Mouse (Mus musculus) heart, embryonic 16.5 days (tissue): ENCODE results near the gene Def8. TPM values are rescaled to one million over a fixed set of nuclear protein-coding genes. Genes with fewer than 3 reads are reported as not detected.
"Not testable (repeated sequence)": the region's sequence is repeated elsewhere in the genome, so short reads cannot be mapped to it uniquely, and the experiment has no call there.

Source experiments
- ATAC-seq: fragments of 200-750 bp; cut with Nextera tagmentation; replicated peaks from 2 replicates; pipeline ENCODE4 v1.8.0; 2017; ENCODE audit warnings: moderate number of reproducible peaks; ENCODE audit not compliant: insufficient read depth, low FRiP score; ENCODE audit errors: extremely low read depth
- H3K27ac ChIP-seq: fragments of 300-500 bp; sonication (generic); 2 replicates; pipeline ENCODE4 v1.5.1; 2014; ENCODE audit warnings: mild to moderate bottlenecking, low read length, control low read depth, moderate library complexity
- H3K27me3 ChIP-seq: fragments of 300-500 bp; sonication (generic); 2 replicates; pipeline ENCODE4 v1.6.1; 2014; ENCODE audit warnings: low read length, mixed read lengths; ENCODE audit not compliant: control insufficient read depth, insufficient read depth
- H3K36me3 ChIP-seq: fragments of 300-500 bp; sonication (generic); 2 replicates; pipeline ENCODE4 v1.6.1; 2014; ENCODE audit not compliant: control insufficient read depth, insufficient read depth
- H3K4me1 ChIP-seq: fragments of 300-500 bp; sonication (generic); 2 replicates; pipeline ENCODE4 v1.6.1; 2014; ENCODE audit warnings: low read length, mixed read lengths; ENCODE audit not compliant: control insufficient read depth, insufficient read depth
- H3K4me2 ChIP-seq: fragments of 300-500 bp; sonication (generic); 2 replicates; pipeline ENCODE4 v1.6.1; 2014; ENCODE audit warnings: low read depth, mild to moderate bottlenecking, control low read depth, low read length
- H3K4me3 ChIP-seq: fragments of 300-500 bp; sonication (generic); 2 replicates; pipeline ENCODE4 v1.5.1; 2014; ENCODE audit warnings: mild to moderate bottlenecking, control low read depth, low read length
- H3K9ac ChIP-seq: fragments of 300-500 bp; sonication (generic); 2 replicates; pipeline ENCODE4 v1.6.1; 2014; ENCODE audit warnings: low read length, control low read depth
- H3K9me3 ChIP-seq: fragments of 300-500 bp; sonication (generic); replicated peaks from 2 replicates; pipeline ENCODE4 v1.6.1; 2016; ENCODE audit warnings: low read length; ENCODE audit not compliant: control insufficient read depth
- WGBS: fragments of 180-500 bp; shearing (Covaris S2); extraction: QIAGEN DNeasy Blood & Tissue Kit; methylation state at CpG from one replicate; pipeline ENCODE4 v1.1.7; 2014; 5-methylcytosine and 5-hydroxymethylcytosine counted together
- polyA plus RNA-seq: library from polyadenylated mRNA; unstranded; fragments of >200 nt; fragmentation: Nextera tagmentation; extraction: Ambion mirVana; gene quantifications from 2 replicates; pipeline ENCODE4 v1.2.1, GENCODE M21; 2015

Gene Def8
- polyA plus RNA-seq, 1 experiment from 2014 or later, result 31.3 TPM

DNA sequence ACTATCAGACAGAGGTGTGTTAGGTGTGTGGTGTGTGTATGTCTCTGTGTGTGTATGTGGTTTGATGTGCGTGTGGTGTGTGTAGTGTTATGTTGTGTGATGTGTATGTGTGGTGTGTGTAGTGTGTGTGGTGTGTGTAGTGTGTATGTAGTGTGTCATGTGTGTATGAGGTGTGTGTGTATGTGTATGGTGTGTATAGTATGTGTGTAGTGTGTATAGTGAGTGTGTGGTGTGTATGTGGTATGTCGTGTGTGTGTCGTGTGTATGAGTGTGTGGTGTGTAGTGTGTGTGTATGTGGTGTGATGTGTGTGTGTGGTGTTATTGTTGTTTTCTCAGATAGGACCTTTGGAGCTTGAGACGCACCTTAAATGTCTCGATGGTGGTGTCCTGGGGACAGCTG, 19.0 kb downstream of the Def8 start:
- Histone ChIP-seq H3K27ac (no peak overlapping the region), H3K9ac (no peak overlapping the region), H3K4me2 (peak overlapping the region; percentile 66; the same call in 1 of the 2 replicates), H3K36me3 (no peaks in the 10 kb centered on the region), H3K27me3 (no peaks in the 10 kb centered on the region), H3K4me3 (no peak overlapping the region), H3K4me1 (peaks cover 9% of the 10 kb centered on the region), H3K9me3 (no peaks in the 10 kb centered on the region)
- no peak for ATAC-seq
- WGBS, result 83% methylated on average over 5 of the region's 5 CpGs

DNA sequence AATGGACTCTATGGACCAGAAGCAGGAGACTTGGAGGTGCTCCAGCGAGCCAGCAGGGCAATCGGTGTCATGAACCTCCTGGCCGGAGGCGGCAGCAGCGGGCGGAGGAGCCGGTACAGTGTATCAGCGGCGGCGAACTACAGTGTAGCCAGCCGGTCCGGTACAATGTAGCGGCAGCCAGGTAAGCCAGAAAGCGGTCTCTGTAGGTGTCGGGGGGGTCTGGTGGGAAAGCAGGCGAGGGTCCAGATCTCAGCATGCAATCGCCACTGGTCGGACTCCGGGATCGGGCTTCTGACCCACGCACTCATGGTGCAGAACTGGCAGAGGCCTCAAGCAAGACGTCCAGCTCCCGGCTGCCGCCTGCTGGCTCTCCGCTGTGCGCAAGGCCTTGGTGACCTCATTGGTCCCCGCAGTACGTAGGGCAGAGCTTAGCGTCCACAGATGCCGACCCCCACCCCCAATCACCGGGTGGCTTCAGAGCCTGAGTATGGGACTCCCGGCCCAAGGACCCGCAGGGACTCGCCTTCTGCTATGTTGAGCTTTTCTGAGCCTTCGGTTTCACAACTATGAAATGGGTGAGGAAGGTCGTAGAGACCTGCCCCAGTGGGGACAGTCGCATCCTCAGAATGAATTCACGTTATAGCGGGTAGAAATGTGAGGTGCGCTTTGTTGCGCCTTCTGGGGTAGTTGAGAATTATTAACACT, 19.7 kb downstream of the Def8 start:
- Histone ChIP-seq H3K36me3 (no peaks in the 10 kb centered on the region), H3K27me3 (no peaks in the 10 kb centered on the region), H3K4me3 (peak overlapping the region; percentile 72), H3K9me3 (no peaks in the 10 kb centered on the region), H3K4me2 (peak overlapping the region; percentile 66), H3K4me1 (peaks cover 9% of the 10 kb centered on the region), H3K27ac (peak overlapping the region; percentile 76), H3K9ac (peak overlapping the region; percentile 85)
- ATAC-seq, result peak; percentile 94
- 1% methylated on average over 41 of the region's 41 CpGs for WGBS

DNA sequence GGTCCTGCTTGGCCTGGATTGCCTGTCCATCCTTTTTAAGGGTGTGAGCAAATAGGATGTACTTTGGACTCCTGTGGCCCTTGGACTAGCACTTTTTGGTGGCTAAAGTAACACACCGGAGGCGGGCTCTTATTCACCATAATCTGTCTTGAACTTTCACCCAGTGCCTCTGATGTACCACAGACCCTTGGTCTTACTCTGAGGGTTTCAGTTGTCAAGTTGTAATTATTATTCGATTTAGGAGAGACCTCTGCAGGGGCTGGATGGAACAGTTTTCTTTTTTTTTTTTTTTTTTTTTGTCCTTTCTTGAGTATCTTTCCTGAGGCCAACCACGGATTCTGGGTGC, 20.2 kb downstream of the Def8 start:
- no peaks in the 10 kb centered on the region for H3K9me3 ChIP-seq
- H3K4me3 ChIP-seq, result peak overlapping the region; percentile 72
- peaks cover 9% of the 10 kb centered on the region for H3K4me1 ChIP-seq
- no peak for ATAC-seq
- H3K27ac ChIP-seq, result peak overlapping the region; percentile 76
- WGBS, result 22% methylated on average over 4 of the region's 4 CpGs
- H3K27me3 ChIP-seq, result no peaks in the 10 kb centered on the region
- no peaks in the 10 kb centered on the region for H3K36me3 ChIP-seq
- peak overlapping the region; percentile 85 for H3K9ac ChIP-seq
- peak overlapping the region; percentile 66 for H3K4me2 ChIP-seq

DNA sequence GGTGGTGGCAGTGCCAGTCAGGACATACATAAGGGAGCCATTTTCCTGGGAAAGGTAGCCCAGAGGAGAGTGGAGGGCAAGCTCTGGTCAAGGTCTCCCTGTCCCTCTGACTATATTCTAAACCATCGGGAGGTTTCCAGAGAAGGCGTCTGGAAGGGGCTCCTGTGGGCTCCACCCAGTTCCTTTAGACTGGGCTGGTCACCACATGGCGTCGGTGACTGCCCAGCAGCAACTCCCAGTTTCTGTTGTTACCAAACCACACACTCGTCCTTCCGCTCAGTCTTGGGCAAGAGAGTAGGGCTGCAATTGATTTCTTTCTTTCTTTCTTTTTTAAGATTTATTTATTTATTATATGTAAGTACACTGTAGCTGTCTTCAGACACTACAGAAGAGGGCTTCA, 20.8 kb downstream of the Def8 start:
- no peak for ATAC-seq
- no peaks in the 10 kb centered on the region for H3K36me3 ChIP-seq
- 88% methylated on average over 6 of the region's 6 CpGs for WGBS
- H3K27ac ChIP-seq, result no peak overlapping the region
- no peak overlapping the region for H3K9ac ChIP-seq
- H3K4me1 ChIP-seq, result peaks cover 9% of the 10 kb centered on the region
- no peak overlapping the region for H3K4me3 ChIP-seq
- H3K4me2 ChIP-seq, result peak overlapping the region; percentile 66; the same call in 1 of the 2 replicates
- no peaks in the 10 kb centered on the region for H3K9me3 ChIP-seq
- no peaks in the 10 kb centered on the region for H3K27me3 ChIP-seq

DNA sequence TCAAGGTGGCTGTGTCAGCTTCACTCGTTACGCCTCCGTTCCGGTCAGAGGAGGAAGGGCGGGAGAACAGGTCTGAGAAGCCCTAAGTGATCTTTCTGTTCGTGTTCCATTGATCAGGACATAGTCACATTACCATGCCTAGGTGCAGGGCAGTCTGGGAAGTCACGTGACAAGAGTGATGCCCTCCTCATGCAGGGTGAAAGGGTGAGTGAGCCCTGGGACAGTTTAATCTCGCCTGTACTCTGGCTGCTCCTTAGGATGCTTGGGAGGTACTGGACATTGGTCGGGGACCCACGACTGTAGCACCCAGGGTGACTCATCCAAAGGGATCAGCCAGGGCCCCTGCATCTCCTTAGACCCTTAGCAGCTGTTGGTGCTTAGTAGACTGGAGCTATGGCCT, 22.7 kb downstream of the Def8 start:
- 0 out of 2 replicates have a peak overlapping the region, but pooled peaks have one; percentile 9 for H3K27ac ChIP-seq
- 68% methylated on average over 10 of the region's 10 CpGs for WGBS
- no peaks in the 10 kb centered on the region for H3K36me3 ChIP-seq
- H3K9me3 ChIP-seq, result no peaks in the 10 kb centered on the region
- ATAC-seq, result no peak
- peaks cover 9% of the 10 kb centered on the region for H3K4me1 ChIP-seq
- no peak overlapping the region for H3K9ac ChIP-seq
- H3K27me3 ChIP-seq, result no peaks in the 10 kb centered on the region
- no peak overlapping the region for H3K4me3 ChIP-seq
- no peak overlapping the region for H3K4me2 ChIP-seq

DNA sequence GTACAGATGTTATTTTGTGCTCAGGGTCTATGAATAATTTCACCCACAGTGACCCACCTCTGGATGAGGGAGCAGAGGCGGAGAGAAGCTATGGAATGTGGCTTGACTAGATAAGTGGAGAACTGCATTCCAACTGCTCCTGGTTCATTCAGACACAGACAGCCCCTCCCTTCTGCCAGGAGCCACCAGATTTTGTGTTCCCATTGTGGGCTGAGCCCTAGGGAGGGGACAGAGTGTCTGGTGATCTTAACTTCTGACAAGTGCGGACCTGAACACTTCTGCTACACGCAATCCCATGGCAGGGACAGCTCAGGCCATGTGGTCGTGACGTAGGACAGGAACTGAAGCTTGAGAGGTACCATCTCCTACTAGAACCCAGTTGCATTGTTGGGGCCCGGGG, 23.5 kb downstream of the Def8 start:
- no peak overlapping the region for H3K4me3 ChIP-seq
- no peaks in the 10 kb centered on the region for H3K36me3 ChIP-seq
- peak overlapping the region; percentile 65 for H3K27ac ChIP-seq

DNA sequence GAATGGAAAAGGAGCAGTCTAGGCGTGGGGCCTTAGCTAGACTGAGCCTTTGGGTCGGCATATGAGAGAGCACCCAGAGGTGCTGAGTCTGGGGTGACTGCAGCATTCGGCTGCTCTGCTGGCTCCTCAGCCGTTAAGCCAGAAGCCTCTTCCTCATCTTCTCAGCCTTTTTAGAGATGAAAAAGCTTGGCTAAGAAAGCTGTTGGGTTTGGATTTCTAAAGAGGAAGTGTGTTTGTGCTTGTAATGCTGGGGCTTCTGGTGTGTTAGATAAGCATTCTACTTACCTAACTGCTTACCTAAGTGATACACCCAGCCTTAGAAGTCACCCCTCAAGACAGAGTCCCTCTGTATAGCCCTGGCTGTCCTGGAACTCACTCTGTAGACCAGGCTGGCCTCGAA, 27.5 kb downstream of the Def8 start:
- Histone ChIP-seq H3K4me2 (no peak overlapping the region), H3K4me1 (peaks cover 9% of the 10 kb centered on the region), H3K27ac (no peak overlapping the region), H3K9ac (no peak overlapping the region), H3K4me3 (no peak overlapping the region), H3K9me3 (no peaks in the 10 kb centered on the region), H3K27me3 (no peaks in the 10 kb centered on the region), H3K36me3 (peaks cover 22% of the 10 kb centered on the region)
- ATAC-seq, result no peak
- 71% methylated on average over 5 of the region's 5 CpGs for WGBS

More for the DNA sequence above, 23.5 kb downstream of the Def8 start:
- Histone ChIP-seq H3K9ac (no peak overlapping the region), H3K4me2 (no peak overlapping the region), H3K27me3 (no peaks in the 10 kb centered on the region), H3K4me1 (peaks cover 9% of the 10 kb centered on the region), H3K9me3 (no peaks in the 10 kb centered on the region)
- ATAC-seq, result peak; percentile 47; the same call in 1 of the 2 replicates
- WGBS, result 42% methylated on average over 6 of the region's 6 CpGs

DNA sequence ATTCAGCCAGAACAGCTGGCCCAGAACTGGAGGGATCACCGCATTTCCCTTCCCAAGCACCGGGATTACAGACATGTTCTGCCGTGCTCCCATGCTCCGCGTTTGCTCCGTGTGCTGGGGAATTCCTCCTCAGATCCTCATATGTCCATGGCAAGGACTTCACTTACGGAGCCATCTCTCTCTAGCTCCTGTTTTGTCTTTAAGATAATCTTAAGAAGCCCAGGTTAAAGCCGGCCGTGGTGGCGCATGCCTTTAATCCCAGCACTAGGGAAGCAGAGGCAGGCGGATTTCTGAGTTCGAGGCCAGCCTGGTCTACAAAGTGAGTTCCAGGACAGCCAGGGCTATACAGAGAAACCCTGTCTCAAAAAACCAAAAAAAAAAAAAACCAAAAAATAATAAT, 28.4 kb downstream of the Def8 start:
- 94% methylated on average over 12 of the region's 12 CpGs for WGBS
- ATAC-seq, H3K27me3 ChIP-seq, H3K9ac ChIP-seq, H3K9me3 ChIP-seq, H3K4me1 ChIP-seq, H3K4me3 ChIP-seq, H3K27ac ChIP-seq, H3K4me2 ChIP-seq: not testable (repeated sequence)
- H3K36me3 ChIP-seq, result peaks cover 22% of the 10 kb centered on the region

DNA sequence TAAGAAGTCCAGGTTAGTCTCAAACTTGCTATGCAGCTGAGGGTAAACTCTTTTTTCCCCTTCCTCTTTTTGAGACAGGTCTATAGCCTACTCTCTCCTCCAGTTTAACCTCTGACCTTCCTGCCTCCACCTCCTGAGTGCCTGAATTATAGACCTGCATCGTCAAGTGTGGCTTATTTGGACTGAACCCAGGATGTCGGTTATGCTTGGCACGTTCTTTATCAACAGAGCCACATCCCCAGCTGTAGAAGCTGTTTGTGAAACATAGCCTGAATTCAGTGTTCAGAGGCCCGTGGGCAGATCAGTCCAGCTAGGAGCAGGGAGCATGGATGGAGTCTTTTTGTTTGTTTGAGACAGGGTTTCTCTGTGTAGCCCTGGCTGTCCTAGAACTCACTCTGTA, 28.8 kb downstream of the Def8 start:
- Histone ChIP-seq H3K27me3 (no peaks in the 10 kb centered on the region), H3K4me1 (peaks cover 1% of the 10 kb centered on the region; the same call in 1 of the 2 replicates), H3K9ac (no peak overlapping the region), H3K36me3 (peaks cover 22% of the 10 kb centered on the region), H3K4me2 (no peak overlapping the region), H3K4me3 (no peak overlapping the region), H3K27ac (no peak overlapping the region), H3K9me3 (no peaks in the 10 kb centered on the region)
- no peak for ATAC-seq
- WGBS, result 61% methylated on average over 4 of the region's 4 CpGs
